Mouse (Mus musculus) layer of hippocampus, postnatal 25 days (tissue): ENCODE measurements around the gene Dcps. TPM values are rescaled to one million over a fixed set of nuclear protein-coding genes. Genes with fewer than 3 reads are reported as not detected.
"Not testable (repeated sequence)": the region's sequence is repeated elsewhere in the genome, so short reads cannot be mapped to it uniquely, and the experiment has no call there.

Source experiments
- DNase-seq, 2 experiments: peaks; one replicate each; pipeline ENCODE4 v3.0.0; 2022; ENCODE audit warnings: mixed read lengths in 2 of 2, low spot score in 1 of 2; ENCODE audit errors: extremely low spot score in 1 of 2
- total RNA-seq, 2 experiments: library from RNA; stranded (reverse); gene quantifications; 2 replicates each; pipeline ENCODE4 v1.2.3; 2021

Dcps gene
- total RNA-seq, 2 experiments from 2014 or later, result 19.2 to 21.5 TPM

DNA sequence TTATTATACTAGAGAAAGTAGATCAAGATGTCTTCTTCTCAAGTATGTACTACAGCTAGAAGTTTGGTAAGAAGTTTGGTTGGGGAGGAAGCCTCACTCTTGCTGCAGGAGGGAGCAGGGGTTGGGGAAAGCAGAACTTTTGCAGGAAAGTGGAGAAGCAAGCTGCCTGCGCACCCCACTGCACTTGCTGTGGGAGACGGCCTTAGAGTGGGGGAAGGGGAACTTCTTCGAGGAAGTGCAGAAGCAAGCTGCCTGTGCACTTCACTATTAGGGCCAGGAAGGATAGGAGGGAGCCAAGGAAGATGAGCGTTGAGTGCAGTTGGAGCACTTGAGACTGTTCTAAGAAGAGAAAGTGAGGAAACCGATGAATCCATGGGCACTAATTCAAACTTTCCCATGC is 7.5 kb upstream of the Dcps start:
- no peak for DNase-seq

DNA sequence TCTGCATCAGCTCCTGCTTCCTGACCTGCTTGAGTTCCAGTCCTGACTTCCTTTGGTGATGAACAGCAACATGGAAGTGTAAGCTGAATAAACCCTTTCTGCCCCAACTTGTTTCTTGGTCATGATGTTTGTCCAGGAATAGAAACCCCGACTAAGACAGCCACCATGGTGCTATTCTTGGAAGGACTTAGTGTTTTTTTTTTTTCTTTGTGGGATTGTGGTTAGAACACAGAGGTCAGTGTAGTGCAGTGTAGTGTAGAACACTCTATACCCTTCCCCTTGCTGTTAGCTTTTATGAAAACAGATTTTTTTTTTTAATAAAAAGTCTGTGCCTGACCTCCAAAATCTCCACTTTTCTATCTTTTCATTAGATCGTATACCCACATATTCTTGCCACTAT is 7.0 kb upstream of the Dcps start:
- DNase-seq, result no peak

DNA sequence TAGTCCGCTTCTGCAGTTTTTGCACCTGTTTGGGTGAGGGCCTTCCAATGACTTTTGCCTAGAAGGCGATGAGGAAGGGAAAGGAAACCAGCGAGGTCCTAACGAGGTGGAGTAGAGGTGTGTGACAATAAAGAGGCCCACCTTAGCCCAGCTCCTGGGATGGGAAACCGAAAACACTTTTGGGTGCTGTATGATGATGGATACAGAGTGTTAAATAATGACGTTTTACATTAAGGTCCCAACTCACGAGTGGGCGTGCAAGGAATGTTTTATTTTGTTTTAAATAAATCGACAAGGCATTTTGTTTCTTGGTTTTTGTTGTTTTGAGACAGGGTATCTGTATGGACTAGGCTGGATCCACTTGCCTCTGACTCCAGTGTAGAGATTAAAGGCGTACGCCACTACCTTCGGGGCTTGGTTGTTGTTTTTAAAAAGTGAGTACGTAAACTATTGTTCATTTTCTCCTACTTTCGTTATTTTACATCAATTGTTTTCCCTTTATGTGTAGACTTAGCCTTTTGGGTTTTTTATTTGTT is 331 bp upstream of the Dcps start:
- no peak for DNase-seq

DNA sequence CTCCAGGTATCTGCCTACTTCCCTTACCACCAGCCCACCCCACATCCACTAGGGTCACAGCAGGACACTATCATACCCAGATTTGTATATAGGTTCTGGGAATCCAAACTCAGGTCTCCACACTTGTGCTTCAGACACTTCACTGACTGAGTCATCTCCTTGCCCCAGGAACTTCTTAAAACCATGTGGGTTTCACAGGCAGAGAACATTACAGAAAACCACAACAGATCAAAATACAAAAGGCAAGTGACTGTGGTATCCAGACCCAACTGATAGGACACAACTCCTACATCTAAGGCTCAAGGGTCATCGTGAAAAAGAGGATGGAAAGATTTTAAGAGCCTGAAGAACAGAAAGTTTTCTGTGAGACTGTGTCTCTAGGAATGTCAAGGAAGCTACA is 2.5 kb downstream of the Dcps start:
- DNase-seq, result no peak

DNA sequence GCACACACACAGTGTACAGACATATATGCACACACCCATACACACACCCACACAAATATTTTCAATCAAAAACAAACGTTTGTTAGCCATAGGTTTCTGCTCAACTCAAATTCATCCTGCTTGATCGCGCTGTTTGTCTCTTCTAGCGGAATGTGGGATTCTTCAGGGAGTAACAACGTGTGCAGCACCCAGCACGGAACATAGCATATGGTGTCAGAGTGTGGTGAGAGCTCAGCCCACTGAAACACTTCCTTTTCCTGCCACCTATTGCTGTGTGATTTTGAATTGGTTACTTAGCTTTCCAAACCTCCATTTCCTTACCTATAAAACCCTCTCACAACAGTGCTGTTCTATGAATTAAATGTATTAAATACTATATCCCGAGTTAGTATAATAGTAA is 5.8 kb downstream of the Dcps start:
- no peak for DNase-seq

DNA sequence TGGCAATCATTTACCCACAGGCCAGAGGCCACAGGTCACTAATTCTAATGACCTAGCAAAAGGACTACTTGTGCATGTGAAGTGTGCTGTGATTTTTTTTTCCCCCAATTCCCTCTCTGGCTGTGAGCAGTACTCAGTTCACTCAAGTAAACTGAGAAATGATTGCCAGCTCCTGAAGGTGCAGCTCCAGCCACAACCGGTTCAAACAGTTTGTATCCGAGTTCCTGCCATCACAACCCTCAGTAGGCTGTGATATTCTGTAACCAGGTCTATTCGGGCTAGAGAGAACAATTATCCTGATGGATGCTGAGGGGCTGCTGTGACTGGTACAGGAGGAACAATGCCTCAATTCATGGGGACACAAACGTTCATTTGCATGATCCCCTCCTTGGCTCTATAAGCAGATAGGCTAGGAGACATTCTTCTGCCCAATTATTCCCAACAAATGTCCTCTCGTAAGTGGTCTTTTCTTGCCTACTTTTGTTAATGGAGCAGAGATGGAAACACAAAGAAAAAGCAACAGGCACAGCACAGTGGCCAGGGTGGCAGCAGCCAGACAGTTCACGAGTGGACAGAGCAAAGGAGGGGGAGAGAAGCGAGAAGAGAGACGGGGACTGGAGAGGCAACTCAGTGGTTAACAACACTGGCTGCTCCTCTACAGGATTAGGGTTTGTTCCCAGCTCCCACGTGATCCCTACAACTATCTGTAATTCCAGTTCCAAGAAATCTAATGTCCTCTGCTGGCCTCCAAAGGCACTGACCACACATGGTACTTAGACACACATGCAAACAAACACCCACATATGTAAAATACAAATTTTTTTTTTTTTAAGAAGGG is 8.8 kb downstream of the Dcps start:
- DNase-seq, result no peak

DNA sequence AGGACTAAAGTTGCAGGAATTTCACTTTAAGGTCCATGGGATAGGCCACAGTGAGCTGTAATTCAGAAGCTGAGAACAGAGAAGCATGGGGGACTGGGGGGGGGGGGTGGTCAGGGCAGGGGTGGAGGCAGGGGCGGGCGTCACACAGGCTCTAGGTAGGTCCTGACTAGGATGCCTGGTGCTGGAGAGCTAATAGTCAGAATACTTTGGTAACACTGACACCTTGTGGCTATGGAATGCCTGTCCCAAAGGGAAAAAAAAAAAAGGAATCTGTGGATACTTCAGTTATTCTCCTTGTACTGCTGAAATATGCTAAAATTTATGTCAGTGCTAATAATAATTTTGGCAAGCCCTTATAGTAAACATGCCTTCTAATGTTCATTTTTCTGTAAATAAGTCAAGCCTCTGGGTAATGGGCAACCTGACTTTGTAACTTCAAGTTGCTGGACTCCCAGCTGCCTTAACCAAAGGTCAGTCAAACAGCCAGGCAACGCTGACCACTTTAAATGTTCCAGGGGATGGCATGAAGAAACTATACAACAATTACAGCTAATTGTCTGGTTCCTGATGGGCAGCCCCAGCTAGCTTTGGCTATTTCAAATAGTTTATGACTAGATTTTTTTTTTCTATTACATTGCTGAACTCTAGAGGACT is 9.6 kb downstream of the Dcps start:
- no peak for DNase-seq

DNA sequence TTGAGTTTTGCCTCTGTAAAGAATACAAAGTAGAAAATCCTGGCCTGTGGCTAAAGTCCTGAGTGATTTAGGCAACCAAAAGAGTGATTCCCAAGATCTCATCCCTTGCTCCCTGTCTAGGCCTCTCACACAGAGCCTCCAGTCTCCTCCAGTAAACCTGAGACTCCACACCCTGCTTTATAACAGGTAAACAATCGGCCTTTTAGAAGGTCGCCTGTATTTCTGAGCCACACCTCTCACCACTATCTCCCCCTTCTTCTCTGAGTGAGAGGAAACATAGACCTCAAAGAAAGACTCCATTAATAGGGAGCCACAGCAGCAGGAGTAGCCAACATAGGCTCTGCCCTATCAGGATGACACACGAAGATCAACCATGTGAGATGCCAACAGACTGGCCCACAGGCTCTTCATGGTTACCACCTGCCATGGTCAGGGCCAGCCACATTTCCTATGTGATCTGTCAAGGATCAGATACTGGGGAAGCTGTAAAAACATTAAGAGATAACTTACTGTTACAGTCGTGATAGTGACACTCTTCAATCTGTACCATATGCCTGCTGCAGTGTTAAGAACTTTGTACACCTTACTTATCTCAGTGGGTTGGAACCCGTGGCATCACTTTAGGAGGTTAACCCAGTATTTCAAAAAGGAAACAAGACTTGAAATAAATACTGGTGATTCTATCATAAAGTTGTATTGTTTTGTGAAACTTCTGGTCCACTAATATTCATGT is 11.6 kb downstream of the Dcps start:
- no peak for DNase-seq

DNA sequence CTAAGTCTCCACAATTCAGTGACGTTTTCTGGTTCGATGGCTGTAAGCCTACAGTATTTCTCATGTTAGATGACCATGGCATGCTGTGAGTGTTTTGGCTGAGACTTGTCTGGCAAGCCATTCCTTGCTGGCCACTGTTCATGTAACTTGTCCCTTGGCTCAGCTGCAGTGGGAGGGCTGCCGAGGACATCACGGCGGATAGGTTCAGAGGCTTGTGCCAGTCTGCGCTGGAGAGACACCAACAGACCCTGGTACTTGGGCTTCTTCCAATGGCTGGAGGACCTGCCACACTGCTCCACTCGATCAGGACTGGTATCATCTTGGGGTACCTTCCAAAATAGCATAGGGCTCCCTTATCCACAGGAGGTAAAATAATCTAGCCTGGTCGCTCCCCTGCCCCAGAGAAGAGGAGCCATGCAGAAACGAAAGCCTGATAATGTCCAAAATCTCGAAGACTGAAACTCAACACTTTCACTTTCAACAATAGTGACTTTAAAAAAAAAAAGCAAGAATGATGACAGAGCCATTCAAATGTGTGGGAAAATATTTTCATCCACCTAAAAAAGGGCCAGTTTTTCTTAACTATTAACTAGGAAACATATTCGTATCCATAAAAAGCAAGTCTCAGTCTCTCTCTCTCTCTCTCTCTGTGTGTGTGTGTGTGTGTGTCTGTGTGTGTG is 12.7 kb downstream of the Dcps start:
- DNase-seq, result no peak

DNA sequence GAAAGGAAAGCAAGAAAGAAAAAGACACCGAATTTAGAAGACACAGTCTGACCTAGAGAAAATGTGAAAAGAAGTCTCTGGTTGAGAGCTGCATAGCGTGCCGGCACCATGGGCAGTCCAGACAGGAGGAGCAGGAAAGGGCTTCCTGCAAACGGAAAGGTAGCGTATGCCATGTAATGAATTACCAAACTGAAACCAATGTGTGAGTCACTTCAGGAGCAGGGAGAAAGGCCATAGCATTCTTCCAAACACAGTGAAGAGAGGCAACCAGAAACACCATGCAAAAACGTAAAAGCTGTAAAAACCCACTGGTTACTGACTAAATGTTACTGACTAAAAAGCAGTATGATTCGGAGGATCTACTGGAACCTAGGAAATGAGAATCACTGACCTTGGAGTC is 14.1 kb downstream of the Dcps start:
- no peak for DNase-seq

DNA sequence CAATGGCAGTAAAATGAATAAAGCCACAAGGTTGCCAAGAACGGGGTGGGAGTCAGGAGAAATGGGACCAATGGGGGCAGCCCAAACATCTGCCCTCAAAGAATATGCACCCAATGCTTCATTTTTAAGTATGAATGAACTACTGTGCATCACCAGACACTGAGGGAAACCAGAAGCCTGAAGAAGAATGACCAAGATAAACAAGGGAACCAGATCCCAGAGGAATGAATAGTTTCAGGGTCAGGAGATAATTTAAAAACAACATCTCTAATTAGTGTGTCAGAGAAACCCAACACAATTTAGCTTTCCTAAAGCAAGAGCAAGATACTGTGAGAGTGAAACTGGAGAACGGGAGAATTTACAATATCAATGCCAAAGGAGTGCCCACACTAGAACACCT is 15.2 kb downstream of the Dcps start:
- no peak for DNase-seq

DNA sequence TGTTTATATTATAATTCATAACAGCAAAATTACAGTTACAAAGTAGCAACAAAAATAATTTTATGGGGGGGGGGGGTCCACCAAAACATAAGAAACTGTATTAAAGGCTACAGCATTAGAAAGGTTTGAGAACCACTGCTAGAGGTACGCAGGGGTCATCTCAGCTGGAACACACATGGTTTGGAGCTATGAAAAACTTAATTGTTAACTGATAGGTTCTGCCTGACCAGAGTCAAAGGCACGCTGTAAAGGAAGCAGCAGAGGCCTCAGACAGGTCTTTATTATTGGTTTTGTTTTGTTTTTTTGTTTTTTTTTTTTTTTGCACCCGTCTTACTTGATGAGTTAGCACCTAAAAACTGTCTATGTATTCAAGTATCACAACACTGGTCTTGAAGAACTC is 17.4 kb downstream of the Dcps start:
- no peak for DNase-seq

DNA sequence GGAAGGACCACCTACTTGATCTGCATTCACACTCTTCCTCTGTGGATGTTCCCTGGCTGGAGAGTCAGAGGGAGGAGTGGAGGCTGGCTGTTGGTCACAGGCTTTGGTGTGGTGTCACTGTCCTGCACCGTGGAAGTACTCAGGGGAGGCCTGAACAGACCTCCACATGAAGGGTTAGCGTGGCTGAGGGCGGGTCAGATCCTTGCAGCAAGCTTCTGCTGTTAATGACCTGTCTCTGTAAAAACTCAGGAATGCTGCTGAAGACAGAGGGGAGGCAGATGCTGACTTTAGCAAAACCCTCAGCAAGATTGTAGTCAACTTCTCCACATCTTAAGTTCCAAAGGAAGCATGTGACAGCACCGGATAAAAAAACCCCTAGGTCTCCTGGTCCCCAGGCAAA is 19.0 kb downstream of the Dcps start:
- DNase-seq, result no peak

DNA sequence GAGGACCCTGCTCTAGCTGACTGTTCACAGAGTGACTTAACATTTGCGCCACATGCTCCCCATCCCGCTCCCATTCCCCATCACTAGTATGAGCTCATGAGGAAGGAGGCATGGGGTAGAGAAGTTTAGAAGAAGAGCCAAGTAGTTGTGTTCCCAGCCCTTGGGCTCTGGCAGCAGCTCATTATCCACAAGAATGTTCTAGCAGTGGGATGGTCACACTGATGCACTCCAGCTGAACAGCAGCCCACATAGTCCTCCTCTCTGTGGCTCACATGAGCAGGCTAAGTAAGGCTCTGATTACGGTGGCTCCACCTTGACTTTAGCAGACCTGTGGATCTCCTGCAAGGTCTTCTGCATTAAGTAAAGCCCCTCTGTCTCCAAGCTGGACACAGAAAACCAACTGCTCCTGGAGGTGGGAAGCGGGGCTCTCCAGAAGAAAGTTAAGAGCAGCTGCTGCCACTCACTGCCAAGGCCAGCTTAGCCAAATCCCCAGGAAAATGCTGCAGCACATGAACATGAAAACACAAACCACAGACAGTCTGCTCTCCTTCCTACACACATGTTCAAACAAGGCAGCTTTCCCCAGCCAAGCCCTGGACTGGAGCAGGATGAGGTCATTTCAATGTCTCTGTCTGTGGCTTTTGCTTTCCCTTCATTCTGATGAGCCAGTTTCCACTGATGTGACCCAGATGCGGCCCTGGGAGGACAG is 19.7 kb downstream of the Dcps start:
- no peak for DNase-seq

DNA sequence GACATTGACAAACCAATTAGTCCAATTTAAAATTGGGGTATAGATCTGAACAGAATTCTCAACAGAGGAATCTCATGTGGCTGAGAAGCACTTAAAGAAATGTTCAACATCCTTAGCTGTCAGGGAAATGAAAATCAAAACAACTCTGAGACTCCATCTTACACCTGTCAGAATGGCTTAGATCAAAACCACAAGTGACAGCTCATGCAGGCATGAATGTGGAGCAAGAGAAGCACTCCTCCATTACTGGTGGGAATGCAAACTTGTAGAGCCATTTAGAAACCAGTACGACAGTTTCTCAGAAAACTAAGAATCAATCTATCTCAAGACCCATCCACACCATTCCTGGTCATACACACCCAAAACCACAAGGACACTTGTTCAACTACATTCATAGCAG is 22.9 kb downstream of the Dcps start:
- DNase-seq, result no peak

DNA sequence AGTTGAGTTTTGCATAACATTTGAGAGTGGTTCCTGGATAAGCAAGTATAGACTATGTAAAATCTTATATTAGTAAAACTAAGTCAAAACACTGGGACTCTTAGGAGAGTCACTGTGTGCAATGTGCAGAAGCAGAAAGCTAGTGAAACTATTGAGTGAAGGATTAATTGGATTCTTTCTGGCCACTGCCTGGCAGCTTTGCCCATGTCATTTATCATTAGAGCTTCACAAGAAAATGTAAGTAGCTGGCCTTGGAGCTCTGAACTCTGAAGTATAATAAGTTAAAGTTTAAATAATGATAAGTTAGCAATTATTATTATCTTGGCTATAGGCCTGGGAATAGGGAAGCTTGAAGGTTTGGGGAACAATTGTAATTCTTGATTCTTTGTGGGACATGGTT is 27.0 kb downstream of the Dcps start:
- DNase-seq, result not testable (repeated sequence)

DNA sequence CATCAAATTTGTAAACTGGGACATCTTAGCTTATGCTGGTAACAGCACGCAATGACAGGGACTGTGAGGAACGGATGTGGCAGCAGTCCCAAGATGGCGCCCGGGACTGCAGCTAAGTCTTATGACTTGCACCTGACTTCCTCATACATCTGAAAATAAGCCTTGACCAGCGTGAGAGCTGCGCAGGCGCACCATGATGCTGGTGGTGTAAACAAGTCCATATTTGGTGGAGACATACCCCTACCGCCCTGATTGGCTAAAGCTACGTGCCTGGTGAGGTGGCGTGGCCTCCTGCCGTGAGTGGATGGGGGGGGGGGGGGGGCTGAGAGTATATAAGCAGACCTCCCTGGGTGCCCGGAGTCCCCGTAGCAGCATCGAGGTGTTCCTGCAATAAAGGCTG is 28.6 kb downstream of the Dcps start:
- not testable (repeated sequence) for DNase-seq

DNA sequence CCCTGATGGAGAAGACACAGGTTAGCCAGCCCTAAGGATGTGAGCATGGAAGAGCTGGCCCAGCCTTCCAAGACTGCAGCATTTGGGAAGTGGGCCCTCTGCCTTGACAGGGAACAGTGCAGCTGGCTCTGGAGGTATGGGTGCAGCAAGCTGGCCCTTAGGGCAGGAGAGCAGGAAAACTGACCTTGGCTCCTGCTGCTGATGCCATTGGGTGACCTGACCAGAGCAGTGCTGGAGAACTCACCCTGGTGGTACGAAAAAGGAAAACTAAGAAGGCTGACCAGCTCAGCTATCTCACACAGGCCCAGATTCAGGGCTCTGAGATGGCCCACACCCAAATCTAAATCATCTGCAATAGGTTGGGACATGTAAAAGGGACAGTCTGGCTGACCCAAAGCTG is 30.0 kb downstream of the Dcps start:
- no peak for DNase-seq

DNA sequence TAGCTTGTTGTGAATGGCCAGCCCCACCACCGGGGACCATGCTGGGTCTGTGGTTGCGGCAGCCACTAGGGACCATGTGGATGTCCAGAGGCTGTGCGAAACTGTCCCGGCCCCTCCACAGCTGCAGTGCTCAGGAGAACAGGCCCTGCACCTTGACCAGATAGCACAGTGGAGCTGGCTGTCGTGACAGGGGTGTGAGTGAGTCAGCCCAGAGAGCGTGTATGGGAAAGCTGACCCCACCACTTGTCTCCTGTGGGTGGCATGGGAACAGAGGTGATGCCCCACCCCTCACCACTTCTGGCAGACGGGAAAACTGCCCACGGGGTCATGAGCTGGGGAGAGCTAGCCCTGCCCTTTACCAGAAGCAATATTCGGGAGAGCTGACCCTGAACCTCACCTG is 30.7 kb downstream of the Dcps start:
- DNase-seq, result no peak

DNA sequence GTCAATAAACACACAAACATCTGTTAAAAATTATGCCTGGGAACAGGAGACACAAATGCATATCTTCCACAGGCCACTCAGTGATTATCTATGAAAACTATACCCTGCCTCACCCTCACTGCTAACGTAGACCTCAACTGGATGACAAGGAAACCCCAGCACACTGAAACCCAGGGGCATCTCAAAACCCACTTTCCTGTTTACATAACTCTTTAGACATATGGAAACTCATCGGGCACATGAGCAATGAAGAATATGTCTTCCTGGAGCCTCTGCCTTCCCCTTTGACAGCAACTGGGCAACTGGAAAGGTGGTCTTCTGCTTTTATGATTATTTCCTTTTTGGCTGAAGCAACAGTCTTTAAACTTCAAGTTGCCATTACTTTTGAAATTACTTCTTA is 33.6 kb downstream of the Dcps start:
- DNase-seq, result no peak
